In genomic region chr17:24352370-24353194, GRCm38 (mm10) we compare ENCODE assay signal across 8 mouse cellular contexts. TPM values are rescaled to one million over a fixed set of nuclear protein-coding genes. Genes with fewer than 3 reads are reported as not detected.
DNase-seq lines count a peak whose midpoint lies in the region; ATAC-seq and TF ChIP-seq lines count a peak whose summit lies in the region.

No protein-coding gene starts in this region.

- H3K4me1 ChIP-seq in megakaryocyte, embryonic 14.5 days, result peaks cover 41% of the 10 kb centered on the region
- H3K4me1 ChIP-seq in brown adipose tissue, adult 24 weeks (ENCODE audit: control insufficient read depth, insufficient read depth, insufficient read length, low read length), result peaks cover 7% of the 10 kb centered on the region
- H3K4me1 ChIP-seq in limb, embryonic 12.5 days (replicated peaks), result peaks cover 15% of the 10 kb centered on the region
- peaks cover 6% of the 10 kb centered on the region for H3K4me1 ChIP-seq in small intestine, adult 2 months (ENCODE audit: control insufficient read depth, insufficient read depth, insufficient read length, low read length)

- H3K9me3 ChIP-seq in megakaryocyte, embryonic 14.5 days, result no peaks in the 10 kb centered on the region
- no peaks in the 10 kb centered on the region for H3K9me3 ChIP-seq in limb, embryonic 12.5 days

- no peak for ATAC-seq in megakaryocyte, adult 5-6 weeks (ENCODE audit: poor library complexity, severe bottlenecking)
- ATAC-seq in granulocyte monocyte progenitor cell, adult 5-6 weeks (replicated peaks; ENCODE audit: poor library complexity, severe bottlenecking), result 0 out of 2 replicates have a peak, but pooled peaks have one; percentile 3
- ATAC-seq in limb, embryonic 12.5 days (ENCODE audit: insufficient number of reproducible peaks, insufficient read depth, low FRiP score, low TSS enrichment, low read depth), result 0 out of 2 replicates have a peak, but pooled peaks have one; percentile 2

- peaks cover 31% of the 10 kb centered on the region for H3K36me3 ChIP-seq in megakaryocyte, embryonic 14.5 days (replicated peaks; ENCODE audit: low read length)
- no peaks in the 10 kb centered on the region for H3K36me3 ChIP-seq in limb, embryonic 12.5 days
- H3K36me3 ChIP-seq in small intestine, adult 2 months (ENCODE audit: control insufficient read depth, insufficient read depth, low read length), result no peaks in the 10 kb centered on the region

- no peak for DNase-seq in ovary, postnatal 36 days (ENCODE audit: low spot score)
- no peak for DNase-seq in left cerebral cortex, postnatal 14 days (ENCODE audit: low spot score in 2 of 2)

- intact Hi-C loops in left cerebral cortex, postnatal 14 days (cut with DNase I), result loop anchor here (5.0 kb wide), 3 partner anchors 130 to 210 kb away; partner anchors contain the start of gene Tedc2

- 4% methylated on average over 36 of the region's 36 CpGs for WGBS in limb, embryonic 12.5 days
- 7% methylated on average over 36 of the region's 36 CpGs for WGBS in small intestine, adult 2 months

- peak overlapping the region; percentile 21; the same call in 1 of the 2 replicates for H3K27ac ChIP-seq in brown adipose tissue, adult 24 weeks (replicated peaks; ENCODE audit: low read depth, low read length)
- no peak overlapping the region for H3K27ac ChIP-seq in limb, embryonic 12.5 days
- no peak overlapping the region; the same call in 1 of the 2 replicates for H3K27ac ChIP-seq in small intestine, adult 2 months (ENCODE audit: insufficient read depth, low read depth, low read length)

- H3K27me3 ChIP-seq in megakaryocyte, embryonic 14.5 days (replicated peaks), result peaks cover 13% of the 10 kb centered on the region
- peaks cover 43% of the 10 kb centered on the region for H3K27me3 ChIP-seq in limb, embryonic 12.5 days
- H3K27me3 ChIP-seq in small intestine, adult 2 months (ENCODE audit: control insufficient read depth, insufficient read depth, low read length), result no peaks in the 10 kb centered on the region

- H3K9ac ChIP-seq in limb, embryonic 12.5 days (replicated peaks), result peak overlapping the region; percentile 72

- no peak for TF ChIP-seq POLR2A in small intestine, adult 2 months (IDR thresholded peaks at IDR 0.05; ENCODE audit: low read depth, low read length)

- H3K4me3 ChIP-seq in megakaryocyte, embryonic 14.5 days (replicated peaks), result peak overlapping the region; percentile 95
- peak overlapping the region; percentile 72 for H3K4me3 ChIP-seq in brown adipose tissue, adult 24 weeks (ENCODE audit: insufficient read depth, low read depth, low read length)
- H3K4me3 ChIP-seq in limb, embryonic 12.5 days (replicated peaks), result peak overlapping the region; percentile 67
- H3K4me3 ChIP-seq in small intestine, adult 2 months (ENCODE audit: low read depth, low read length), result peak overlapping the region; percentile 89

- no peak for TF ChIP-seq CTCF in small intestine, adult 2 months (IDR thresholded peaks at IDR 0.05; ENCODE audit: extremely low read depth, insufficient read length, insufficient replicate concordance, low read depth, low read length)

- H3K4me2 ChIP-seq in limb, embryonic 12.5 days, result peak overlapping the region; percentile 86

RNA-seq across cellular contexts. Expression of gene Abca3, which starts 0.8 kb away (rescaled TPM):
- polyA plus RNA-seq in megakaryocyte, embryonic 14.5 days (2012; ENCODE audit: insufficient read depth, low replicate concordance), result 1.9 and 7.6 TPM in 2 replicates
- 40.2 and 43.6 TPM in 2 replicates for total RNA-seq in megakaryocyte, adult 5-6 weeks (2015)
- 32.2 and 33.5 TPM in 2 replicates for total RNA-seq in megakaryocyte, adult 5-6 weeks (2017)
- polyA plus RNA-seq in brown adipose tissue, adult 24 weeks (2012; ENCODE audit: insufficient read depth, insufficient read length, missing spikeins), result 6.7 and 8.3 TPM in 2 replicates
- 21.8 and 26.5 TPM in 2 replicates for total RNA-seq in granulocyte monocyte progenitor cell, adult 5-6 weeks (2014; fragmentation: Nextera tagmentation)
- 9.4 and 10.0 TPM in 2 replicates for total RNA-seq in granulocyte monocyte progenitor cell, adult 5-6 weeks (2017)
- 4.7 and 4.8 TPM in 2 replicates for polyA plus RNA-seq in limb, embryonic 12.5 days (2016; fragmentation: Nextera tagmentation; extraction: Ambion mirVana)
- 14.2 and 37.0 TPM in 2 replicates for polyA plus RNA-seq in small intestine, adult 2 months (2012; rRNA removed)
- 100 to 1,000 TPM; 111 to 118 TPM for total RNA-seq in left cerebral cortex, postnatal 14 days (2021)

RNA-seq across cellular contexts. Expression of gene Abca17, which starts 1.7 kb away (rescaled TPM):
- polyA plus RNA-seq in megakaryocyte, embryonic 14.5 days (2012; ENCODE audit: insufficient read depth, low replicate concordance), result not detected in 2 replicates
- 0.41 and 0.58 TPM in 2 replicates for total RNA-seq in megakaryocyte, adult 5-6 weeks (2015)
- 0.28 and 0.88 TPM in 2 replicates for total RNA-seq in megakaryocyte, adult 5-6 weeks (2017)
- not detected in 2 replicates for polyA plus RNA-seq in brown adipose tissue, adult 24 weeks (2012; ENCODE audit: insufficient read depth, insufficient read length, missing spikeins)
- not detected in 2 replicates for total RNA-seq in granulocyte monocyte progenitor cell, adult 5-6 weeks (2014; fragmentation: Nextera tagmentation)
- not detected in 2 replicates for total RNA-seq in granulocyte monocyte progenitor cell, adult 5-6 weeks (2017)
- 0.08 TPM in 1 of 2 replicates, not detected in the other for polyA plus RNA-seq in limb, embryonic 12.5 days (2016; fragmentation: Nextera tagmentation; extraction: Ambion mirVana)
- polyA plus RNA-seq in small intestine, adult 2 months (2012; rRNA removed), result 0.01 TPM in 1 of 2 replicates, not detected in the other
- 1 to 10 TPM in 1 of 2 experiments, under 1 TPM in 1; 0.77 to 1.3 TPM for total RNA-seq in left cerebral cortex, postnatal 14 days (2021)
